Mouse (Mus musculus) liver, adult 2 months (tissue): ENCODE results near the gene Hdac7.

ENCODE experiments used
- CTCF ChIP-seq: fragments of 200-500 bp; IDR thresholded peaks from 2 replicates; pipeline ENCODE4 v1.5.1; 2011; ENCODE audit warnings: low read depth, low read length, control low read depth
- POLR2A ChIP-seq: fragments of 200-500 bp; IDR thresholded peaks from 2 replicates; pipeline ENCODE4 v1.6.1; 2011; ENCODE audit warnings: low read length, control low read depth; ENCODE audit not compliant: insufficient read depth; ENCODE audit errors: extremely low read depth

GRCm38 (mm10) chr15:97766594-97767279, 77.6 kb downstream of the Hdac7 start:
- no peak for TF ChIP-seq CTCF
- TF ChIP-seq POLR2A, result no peak
